Mouse (Mus musculus) heart, postnatal 0 days (tissue): Measurements from ENCODE around the gene Supt20.

Experiments
- CTCF ChIP-seq: IDR thresholded peaks from 2 replicates; pipeline ENCODE4 v1.5.1; 2016; ENCODE audit warnings: antibody characterized with exemption, control low read depth, low read depth
- EP300 ChIP-seq: IDR thresholded peaks from 2 replicates; pipeline ENCODE4 v1.6.1; 2016; ENCODE audit warnings: antibody characterized with exemption, low read depth

- TF ChIP-seq EP300: no peak
- no peak for TF ChIP-seq CTCF
These were observed 31.3 kb downstream of the Supt20 start for GRCm38 (mm10) chr3:54723741-54724500.
